Mouse (Mus musculus) cerebellum, postnatal 10 days (tissue): Measurements from ENCODE around the gene Rps21.
A peak's percentile ranks its signal among the peaks of the same experiment; 100 is the strongest.

Experiments
- DNase-seq, 2 experiments: peaks; one replicate each; pipeline ENCODE4 v3.0.0; 2021; ENCODE audit warnings: mixed read lengths in 2 of 2

Rps21 gene

GRCm38 (mm10) chr2:180291566-180291965, 34.4 kb downstream of the Rps21 start:
- no peak for DNase-seq

- DNase-seq = no peak
Measured at GRCm38 (mm10) chr2:180292026-180292425, 34.8 kb downstream of the Rps21 start.

GRCm38 (mm10) chr2:180292906-180293305, 35.7 kb downstream of the Rps21 start:
- no peak for DNase-seq

- no peak for DNase-seq
Measured at GRCm38 (mm10) chr2:180300252-180300651, 43.1 kb downstream of the Rps21 start.

GRCm38 (mm10) chr2:180300771-180301170, 43.6 kb downstream of the Rps21 start:
- DNase-seq = no peak

GRCm38 (mm10) chr2:180302201-180302600, 45.0 kb downstream of the Rps21 start:
- no peak for DNase-seq

GRCm38 (mm10) chr2:180303468-180303867, 46.3 kb downstream of the Rps21 start:
- DNase-seq = no peak

GRCm38 (mm10) chr2:180304554-180304953, 47.4 kb downstream of the Rps21 start:
- DNase-seq = no peak

- no peak for DNase-seq
Measured at GRCm38 (mm10) chr2:180305490-180305889, 48.3 kb downstream of the Rps21 start.

GRCm38 (mm10) chr2:180306009-180306408, 48.8 kb downstream of the Rps21 start:
- DNase-seq = no peak

- DNase-seq = peak; percentile 66 to 81
Measured at GRCm38 (mm10) chr2:180306423-180307168, 49.4 kb downstream of the Rps21 start.

GRCm38 (mm10) chr2:180307680-180308079, 50.5 kb downstream of the Rps21 start:
- no peak for DNase-seq
